Mouse (Mus musculus) cortical plate, adult 2 months (tissue): ENCODE measurements around the gene Sh3bp4.

Experiments
- CTCF ChIP-seq: fragments of 200-500 bp; IDR thresholded peaks from 2 replicates; pipeline ENCODE4 v1.5.1; 2011; ENCODE audit warnings: mild to moderate bottlenecking, control low read depth, low read length; ENCODE audit not compliant: insufficient read depth; ENCODE audit errors: extremely low read depth
- POLR2A ChIP-seq: fragments of 200-500 bp; IDR thresholded peaks from 2 replicates; pipeline ENCODE4 v1.6.1; 2011; ENCODE audit warnings: mild to moderate bottlenecking, low read length, control low read depth; ENCODE audit not compliant: insufficient read depth; ENCODE audit errors: extremely low read depth

DNA sequence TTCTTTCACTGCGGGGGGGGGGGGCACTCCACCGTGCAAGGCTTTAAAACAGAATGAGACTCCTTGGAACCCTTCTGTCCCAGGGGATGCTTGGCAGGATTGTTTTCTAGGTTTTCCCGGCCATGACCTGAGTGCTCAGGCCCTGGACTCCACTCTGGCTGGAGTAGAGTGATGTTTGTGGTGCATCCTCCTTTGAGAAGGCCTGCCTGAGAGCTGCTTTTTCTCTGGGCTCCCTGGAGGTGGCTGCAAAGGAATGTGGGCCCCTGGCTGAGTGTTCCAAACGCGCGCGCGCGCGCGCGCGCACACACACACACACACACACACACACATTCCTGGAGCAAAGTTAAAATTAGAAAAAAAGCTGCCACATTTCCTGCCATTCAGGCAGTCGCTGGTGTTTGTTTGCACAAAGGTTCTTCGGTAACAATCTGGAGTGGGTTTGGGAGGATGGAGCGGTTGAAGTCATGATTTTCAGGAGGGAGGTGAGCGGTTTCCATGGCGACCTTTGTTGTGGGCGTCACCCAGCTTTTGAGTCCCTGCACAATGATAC is 22.3 kb downstream of the Sh3bp4 start:
- TF ChIP-seq CTCF (no peak), POLR2A (no peak)
